Mouse (Mus musculus) C2C12 (cell line): ENCODE measurements around the gene Hand2.

Experiments used
- CEBPB ChIP-seq: IDR thresholded peaks from one replicate; pipeline ENCODE4 v1.6.1; 2011; ENCODE audit warnings: low read depth, mild to moderate bottlenecking, control low read depth, moderate library complexity
- CTCF ChIP-seq: IDR thresholded peaks from one replicate; pipeline ENCODE4 v1.5.1; 2011; ENCODE audit not compliant: control insufficient read depth, insufficient read depth, insufficient read length
- FOSL1 ChIP-seq: IDR thresholded peaks from one replicate; pipeline ENCODE4 v1.8.0; 2011; ENCODE audit warnings: mild to moderate bottlenecking, low read length; ENCODE audit not compliant: poor library complexity, insufficient read depth, severe bottlenecking
- MAX ChIP-seq: IDR thresholded peaks from one replicate; pipeline ENCODE4 v1.6.1; 2011; ENCODE audit warnings: mild to moderate bottlenecking, control low read depth
- MYOD1 ChIP-seq: IDR thresholded peaks from one replicate; pipeline ENCODE4 v1.6.1; 2011; ENCODE audit warnings: low read depth; ENCODE audit not compliant: control insufficient read depth, insufficient read length
- MYOG ChIP-seq: IDR thresholded peaks from one replicate; pipeline ENCODE4 v1.6.1; 2011; ENCODE audit not compliant: control insufficient read depth, insufficient read length; ENCODE audit errors: extremely low read depth
- USF1 ChIP-seq: IDR thresholded peaks from one replicate; pipeline ENCODE4 v1.6.1; 2011; ENCODE audit warnings: low read depth, mild to moderate bottlenecking, control low read depth, moderate library complexity

DNA sequence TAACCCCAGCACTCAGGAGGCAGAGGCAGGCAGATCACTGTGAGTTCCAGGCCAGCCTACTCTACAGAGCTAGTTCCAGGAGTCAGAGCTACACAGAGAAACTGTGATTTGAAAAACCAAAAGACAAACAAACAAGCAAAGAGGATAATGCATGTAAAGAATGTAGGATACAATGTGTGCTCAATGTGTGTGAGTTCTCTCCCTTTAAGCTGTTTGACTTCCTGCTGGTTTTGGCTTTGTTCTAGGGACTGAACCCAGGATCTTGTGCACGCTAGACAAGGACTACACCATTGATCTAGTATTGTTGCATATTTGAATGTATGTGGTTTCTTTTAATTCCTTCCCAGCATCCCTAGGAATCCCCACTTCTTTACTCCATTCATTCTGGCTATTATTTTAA, 14.3 kb upstream of the Hand2 start:
- TF ChIP-seq CTCF (no peak), MYOG (no peak), MYOD1 (no peak), MAX (no peak), USF1 (no peak), FOSL1 (no peak), CEBPB (no peak)
